Mouse (Mus musculus) mouse trophoblast stem cell (cell line): Measurements from ENCODE around the gene Ccdc138.
"Not testable (repeated sequence)": the region's sequence is repeated elsewhere in the genome, so short reads cannot be mapped to it uniquely, and the experiment has no call there.

Experiments
- in situ Hi-C, 2 experiments: fragments of 300-500 bp; cut with MseI, MboI; formaldehyde crosslinking; loops; 2 replicates in 1 of 2; 3 replicates in 1 of 2; pipeline ENCODE4 v1.15.1; 2025

The Ccdc138 gene

DNA sequence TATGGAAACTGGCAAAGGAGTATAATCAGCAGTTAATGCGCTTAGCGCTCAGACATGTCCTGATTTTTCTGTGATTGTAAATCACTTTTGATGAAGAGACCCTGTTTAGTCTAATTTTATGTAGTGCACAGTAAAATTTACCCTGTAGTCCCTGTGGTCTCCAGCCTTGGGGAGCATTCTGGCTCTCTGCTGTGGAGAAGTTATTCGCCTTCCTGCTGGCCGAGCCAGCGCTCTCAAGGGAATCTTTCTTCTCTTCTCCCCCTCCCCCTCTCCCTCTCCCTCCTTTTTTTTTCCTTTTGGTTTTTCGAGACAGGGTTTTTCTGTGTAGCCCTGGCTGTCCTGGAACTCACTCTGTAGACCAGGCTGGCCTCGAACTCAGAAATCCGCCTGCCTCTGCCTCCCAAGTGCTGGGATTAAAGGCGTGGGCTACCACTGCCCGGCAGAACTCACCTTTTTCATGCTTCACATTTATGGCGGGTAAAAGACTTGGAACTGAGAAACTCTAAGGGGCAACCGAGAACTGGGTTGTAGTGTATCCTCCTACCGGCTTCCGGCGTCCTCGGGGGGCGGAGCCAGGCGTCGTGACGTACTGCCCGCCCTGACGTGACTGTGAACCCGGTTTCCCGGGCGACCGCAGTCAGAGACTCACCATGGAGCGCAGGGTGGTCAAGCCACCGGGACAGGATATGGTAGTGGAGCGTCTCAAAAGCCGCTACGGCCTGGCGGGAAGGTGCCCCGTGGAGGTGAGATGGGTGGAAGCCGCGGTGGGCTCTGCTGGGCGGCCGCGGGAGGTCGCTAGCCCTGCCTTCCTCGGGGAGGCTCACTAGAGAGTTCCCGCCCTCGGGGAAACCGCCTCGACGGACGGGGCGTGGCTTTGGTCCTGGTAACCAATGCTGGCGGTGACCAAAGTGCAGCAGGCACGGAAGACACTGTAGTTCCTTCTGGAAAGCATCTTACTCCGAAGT is at the start of gene Ccdc138:
TSS of gene Ccdc138 (plus strand) at position 629 of the 965 bp plus-strand sequence.
- in situ Hi-C loops: no loop called here

DNA sequence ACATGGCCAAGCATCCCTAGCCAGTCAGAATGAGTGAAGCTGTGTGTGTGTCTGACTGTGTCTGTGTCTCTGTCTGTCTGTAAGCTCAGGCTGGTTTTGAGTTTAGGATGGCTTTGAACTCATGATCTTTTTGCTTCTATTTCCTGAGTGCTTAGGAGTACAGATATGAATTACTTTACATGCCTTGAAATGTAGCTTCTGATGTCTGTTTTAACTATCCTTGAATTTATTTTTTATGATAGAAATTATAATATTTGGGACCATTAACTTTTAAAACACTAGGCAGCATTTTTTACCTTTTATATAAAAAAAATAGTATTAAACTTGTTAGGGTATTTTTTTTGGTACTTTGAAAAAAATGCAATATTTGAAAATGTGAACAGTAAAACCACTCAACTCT is 46.2 kb upstream of the Ccdc138 start:
- in situ Hi-C loops: no loop called here

DNA sequence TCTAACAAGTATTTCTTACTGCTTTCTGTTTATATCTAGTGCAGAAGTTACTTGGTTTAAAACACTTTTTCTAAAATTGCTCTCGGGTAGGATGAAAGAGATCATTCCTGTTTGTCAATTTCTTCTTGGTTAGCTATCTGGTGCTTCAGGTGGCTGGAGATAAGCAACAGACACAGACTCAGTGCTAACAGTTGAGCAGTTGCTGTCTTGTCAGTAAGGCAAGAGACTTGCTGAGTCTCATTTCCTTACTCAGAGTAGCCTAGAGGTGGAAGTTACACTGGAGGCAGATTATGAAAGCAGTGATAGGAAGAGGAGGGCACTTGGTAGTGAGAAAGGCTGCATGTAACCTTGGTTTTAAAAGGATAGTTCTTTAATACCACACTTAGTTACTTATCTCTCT is 45.6 kb upstream of the Ccdc138 start:
- in situ Hi-C loops: no loop called here

DNA sequence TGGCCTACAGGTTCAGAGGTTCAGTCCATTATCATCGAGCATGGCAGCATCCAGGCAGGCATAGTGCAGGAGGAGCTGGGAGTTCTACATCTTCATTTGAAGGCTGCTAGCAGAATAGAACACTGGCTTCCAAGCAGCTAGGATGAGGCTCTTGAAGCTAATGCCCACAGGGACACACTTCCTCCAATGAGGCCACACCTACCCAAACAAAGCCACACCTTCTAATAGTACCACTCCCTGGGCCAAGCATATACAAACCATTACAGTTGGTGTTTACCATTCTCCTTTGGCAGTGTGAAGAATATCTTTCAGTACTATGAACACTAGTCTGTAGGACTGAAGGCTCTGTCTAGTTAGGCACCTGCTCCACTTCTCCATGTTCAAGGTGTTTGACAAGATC is 37.9 kb upstream of the Ccdc138 start:
- in situ Hi-C loops: no loop called here

DNA sequence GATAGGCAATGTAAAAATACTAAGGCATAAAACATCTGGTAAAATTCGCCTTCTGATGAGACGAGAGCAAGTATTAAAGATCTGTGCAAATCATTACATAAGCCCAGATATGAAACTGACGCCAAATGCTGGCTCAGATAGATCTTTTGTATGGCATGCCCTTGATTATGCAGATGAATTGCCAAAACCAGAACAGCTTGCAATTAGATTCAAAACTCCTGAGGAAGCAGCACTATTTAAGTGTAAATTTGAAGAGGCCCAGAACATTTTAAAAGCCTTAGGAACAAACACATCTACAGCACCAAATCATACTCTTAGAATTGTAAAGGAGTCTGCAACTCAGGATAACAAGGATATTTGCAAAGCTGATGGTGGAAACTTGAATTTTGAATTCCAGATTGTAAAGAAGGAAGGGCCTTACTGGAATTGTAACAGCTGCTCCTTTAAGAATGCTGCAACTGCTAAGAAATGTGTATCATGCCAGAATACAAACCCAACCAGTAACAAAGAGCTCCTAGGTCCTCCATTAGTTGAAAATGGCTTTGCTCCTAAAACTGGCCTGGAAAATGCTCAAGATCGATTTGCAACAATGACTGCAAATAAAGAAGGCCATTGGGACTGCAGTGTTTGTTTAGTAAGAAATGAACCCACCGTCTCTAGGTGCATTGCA is 20.5 kb upstream of the Ccdc138 start:
- in situ Hi-C loops: no loop called here

DNA sequence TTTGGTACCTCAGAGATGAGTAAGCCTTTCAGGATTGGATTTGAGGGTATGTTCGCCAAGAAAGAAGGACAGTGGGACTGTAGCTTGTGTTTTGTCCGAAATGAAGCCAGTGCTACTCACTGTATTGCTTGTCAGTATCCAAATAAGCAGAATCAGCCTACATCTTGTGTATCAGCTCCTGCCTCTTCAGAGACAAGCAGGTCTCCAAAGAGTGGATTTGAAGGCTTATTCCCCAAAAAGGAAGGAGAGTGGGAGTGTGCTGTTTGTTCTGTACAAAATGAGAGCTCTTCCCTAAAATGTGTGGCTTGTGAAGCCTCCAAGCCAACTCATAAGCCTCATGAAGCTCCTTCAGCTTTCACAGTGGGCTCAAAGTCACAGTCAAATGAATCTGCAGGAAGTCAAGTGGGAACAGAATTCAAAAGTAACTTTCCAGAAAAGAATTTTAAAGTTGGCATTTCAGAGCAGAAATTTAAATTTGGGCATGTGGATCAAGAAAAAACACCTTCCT is 19.6 kb upstream of the Ccdc138 start:
- in situ Hi-C loops: no loop called here

DNA sequence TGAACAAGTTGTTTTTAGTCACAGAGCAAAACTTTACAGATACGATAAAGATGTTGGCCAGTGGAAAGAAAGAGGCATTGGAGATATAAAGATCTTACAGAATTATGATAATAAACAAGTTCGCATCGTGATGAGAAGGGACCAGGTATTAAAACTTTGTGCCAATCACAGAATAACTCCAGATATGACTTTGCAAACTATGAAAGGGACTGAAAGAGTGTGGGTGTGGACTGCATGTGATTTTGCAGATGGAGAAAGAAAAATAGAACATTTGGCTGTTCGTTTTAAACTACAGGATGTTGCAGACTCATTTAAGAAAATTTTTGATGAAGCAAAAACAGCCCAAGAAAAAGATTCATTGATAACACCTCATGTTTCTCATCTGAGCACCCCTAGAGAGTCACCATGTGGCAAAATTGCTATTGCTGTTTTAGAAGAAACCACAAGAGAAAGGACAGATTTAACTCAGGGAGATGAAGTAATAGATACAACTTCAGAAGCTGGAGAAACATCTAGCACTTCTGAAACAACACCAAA is 17.7 kb upstream of the Ccdc138 start:
- in situ Hi-C loops: no loop called here

DNA sequence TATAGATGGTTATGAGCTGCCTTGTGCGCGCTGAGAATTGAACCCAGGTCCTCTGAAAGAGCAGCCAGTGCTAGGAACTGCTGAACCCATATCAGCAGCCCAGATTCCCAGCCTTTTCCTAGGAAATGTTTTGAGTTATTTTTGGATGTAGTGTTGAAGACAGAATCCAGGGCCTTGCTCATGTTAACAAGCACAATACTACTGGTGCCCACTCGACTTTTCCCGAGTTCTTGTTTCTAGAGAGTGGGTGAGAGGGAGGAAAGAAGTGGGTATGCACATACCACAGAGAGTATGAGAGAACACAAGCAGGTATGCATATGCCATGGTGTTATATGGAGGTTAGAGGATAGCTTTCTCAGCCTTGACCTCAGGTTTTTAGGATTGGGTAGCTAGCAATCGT is 6.7 kb upstream of the Ccdc138 start:
- in situ Hi-C loops: no loop called here

DNA sequence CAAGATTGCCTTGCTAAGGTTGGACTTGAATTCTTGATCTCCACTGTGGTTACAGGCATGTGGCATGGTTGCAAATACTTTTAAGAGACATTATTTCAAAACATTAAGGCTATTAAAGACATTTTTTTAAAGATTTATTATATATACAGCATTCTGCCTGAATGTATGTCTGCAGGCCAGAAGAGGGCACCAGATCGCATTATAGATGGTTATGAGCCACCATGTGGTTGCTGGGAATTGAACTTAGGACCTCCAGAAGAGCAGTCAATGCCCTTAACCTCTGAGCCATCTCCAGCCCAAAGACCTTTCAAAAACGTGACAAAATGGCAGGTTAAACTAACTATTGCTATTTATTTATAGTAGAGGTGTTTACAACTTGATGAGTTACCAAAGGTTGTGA is 2.1 kb upstream of the Ccdc138 start:
- in situ Hi-C loops: no loop called here

DNA sequence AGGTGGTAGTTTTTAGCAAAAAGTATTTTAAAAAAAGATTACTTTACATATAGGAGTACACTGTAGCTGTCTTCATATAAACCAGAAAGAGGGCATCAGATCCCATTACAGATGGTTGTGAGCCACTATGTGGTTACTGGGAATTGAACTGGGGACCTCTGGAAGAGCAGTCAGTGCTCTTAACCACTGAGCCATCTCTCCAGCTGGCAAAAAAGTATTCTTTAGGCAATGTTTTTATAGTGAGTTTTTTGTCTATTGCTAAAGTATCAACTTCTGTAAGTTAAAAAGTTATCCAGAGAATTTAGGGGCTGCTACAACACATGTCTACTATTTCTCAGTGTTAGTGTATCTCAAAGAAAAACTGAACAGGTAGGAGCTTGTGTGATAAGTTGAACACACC is 1.0 kb upstream of the Ccdc138 start:
- in situ Hi-C loops: no loop called here

DNA sequence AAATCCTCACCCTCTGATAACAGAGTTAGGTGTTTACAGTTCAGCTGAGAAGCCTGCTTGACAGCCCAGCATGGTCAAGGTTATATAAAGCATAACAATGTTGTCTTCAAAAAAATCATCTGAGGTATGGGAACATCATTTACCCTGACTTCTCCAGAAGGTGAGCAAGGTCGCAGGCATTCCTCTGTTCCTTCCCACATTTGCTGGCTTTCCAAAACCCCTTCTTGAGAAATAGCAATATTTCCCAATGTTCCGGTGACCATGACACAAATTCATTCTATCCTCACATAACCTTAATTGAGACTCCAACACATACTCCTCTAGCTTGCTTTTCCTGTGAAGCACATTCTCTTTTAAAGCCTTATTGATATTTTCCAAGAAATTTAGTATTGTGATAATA is 768 bp downstream of the Ccdc138 start:
- in situ Hi-C loops: no loop called here

DNA sequence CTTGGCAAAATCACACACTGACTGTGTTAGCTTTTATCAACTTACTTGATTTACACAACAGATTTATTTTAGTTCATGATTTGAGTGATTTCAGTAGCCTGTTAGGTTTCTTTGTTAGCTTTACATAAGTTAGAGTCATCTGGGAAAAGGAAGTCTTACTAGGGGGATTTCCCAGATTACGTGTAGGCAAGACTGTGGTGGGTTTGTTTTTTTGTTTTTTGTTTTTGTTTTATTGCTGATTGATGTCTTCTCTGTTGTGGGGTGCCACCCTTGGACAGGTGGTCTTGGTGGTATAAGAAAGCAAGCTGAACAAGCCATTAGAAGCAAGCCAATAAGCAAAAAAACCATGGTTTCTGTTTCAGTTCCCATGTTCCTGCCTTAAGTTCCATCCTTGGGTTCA is 31.6 kb downstream of the Ccdc138 start:
- in situ Hi-C loops: no loop called here

DNA sequence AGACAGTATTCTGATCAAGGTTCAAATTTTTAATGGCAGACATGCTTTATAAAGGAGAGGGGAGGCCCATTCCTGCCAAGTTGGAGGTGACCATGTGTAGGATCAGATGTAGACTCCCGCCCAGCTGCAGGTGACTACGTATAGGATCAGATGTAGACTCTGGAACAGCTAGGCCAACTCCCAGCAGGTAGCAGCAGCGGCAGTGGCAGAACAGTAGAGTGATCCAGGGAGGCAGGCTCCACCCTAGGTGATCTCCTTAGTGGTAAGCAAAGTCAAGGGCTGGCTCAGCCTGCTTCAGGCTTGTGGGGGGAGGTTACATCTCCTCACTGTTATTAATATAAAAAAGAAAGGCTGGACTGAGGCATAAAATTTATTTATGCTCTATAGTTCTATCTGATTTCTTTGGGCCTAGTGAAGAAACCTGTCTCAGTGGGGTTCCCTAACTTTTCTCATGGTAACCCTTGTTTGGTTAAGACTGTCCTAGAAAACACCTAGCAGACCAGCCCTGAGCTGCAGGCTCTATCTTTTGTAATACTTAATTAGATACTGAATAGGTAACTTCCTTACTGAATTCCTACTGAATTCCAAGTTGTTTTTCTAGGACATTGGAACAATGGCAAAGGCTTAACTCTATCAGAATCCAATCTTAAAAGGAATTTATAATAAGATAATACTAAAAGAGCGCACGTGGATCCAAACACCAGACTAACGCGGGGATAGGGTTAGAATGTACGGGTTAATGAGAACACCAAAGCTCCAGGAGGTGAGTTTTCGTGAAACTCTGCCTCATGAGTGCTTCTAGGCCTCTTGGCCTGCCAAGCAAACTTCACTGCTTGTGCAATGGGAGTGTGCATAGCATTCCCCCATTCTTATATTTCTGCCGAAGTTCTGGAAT is 33.4 kb downstream of the Ccdc138 start:
- in situ Hi-C loops: no loop called here

DNA sequence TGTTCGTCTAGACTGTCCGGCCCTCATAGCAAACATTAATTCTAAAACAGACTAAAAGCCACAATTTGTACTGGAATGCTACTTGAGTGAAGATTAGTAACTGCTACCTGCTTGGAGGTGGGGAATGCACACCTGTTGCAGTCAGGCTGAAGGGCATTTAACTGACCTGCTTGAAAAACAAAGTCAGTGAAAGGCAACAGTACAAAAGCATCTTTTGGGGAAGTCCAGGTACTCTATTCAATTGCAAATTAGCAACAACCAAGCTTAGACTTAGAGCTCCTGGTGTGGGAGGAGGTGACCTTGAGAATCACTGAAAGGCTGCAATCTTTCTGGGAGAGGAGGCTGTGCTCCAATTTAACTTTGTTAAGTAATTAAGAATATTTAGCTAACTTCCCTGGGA is 34.4 kb downstream of the Ccdc138 start:
- in situ Hi-C loops: no loop called here

DNA sequence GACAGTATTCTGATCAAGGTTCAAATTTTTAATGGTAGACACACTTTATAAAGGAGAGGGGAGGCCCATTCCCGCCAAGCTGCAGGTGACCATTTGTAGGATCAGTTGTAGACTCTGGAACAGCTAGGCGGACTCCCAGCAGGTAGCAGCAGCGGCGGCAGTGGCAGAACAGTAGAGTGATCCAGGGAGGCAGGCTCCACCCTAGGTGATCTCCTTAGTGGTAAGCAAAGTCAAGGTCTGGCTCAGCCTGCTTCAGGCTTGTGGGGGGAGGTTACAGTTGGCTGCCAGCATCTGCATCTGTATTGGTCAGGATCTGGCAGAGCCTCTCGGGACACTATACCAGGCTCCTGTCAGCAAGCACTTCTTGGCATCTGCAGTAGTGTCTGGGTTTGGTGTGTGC is 38.5 kb downstream of the Ccdc138 start:
- in situ Hi-C loops: not testable (repeated sequence)

DNA sequence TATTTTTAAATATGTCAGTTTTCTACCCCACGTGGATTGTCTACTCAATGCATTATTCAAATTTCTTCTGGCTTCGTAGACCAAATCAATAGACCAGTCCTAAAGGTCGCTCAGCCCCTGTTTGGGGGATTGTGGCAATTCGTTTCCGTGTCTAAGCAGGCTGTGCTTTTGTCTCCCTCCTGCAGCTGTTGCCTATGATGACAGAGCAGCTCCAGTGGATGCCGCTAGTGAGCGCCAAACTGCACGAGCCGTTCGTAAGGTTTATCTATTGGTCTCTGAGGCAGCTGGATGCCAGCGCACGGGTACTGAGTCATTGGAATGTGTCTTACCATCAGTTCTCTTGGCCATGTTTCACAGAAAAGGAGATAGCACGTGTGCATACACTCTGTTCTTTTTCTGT is 42.9 kb downstream of the Ccdc138 start:
- in situ Hi-C loops: no loop called here

DNA sequence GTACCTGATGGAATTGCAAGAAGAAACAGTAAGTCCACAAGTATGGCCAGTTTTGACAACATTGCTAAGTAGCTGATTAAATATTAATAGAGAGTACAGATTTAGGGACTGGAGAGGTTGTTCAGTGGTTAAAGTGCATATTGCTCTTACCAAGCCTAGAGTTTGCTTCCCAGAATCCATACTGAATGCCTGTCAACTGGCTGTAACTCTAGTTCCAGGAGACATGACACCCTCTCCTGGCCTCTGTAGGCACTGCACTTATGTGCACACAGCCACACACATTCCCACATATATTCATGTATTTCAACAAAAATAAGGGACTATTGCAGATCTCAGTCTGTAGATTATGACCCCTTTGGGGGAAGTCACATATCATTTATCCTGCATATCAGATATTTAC is 51.0 kb downstream of the Ccdc138 start:
- in situ Hi-C loops: no loop called here

DNA sequence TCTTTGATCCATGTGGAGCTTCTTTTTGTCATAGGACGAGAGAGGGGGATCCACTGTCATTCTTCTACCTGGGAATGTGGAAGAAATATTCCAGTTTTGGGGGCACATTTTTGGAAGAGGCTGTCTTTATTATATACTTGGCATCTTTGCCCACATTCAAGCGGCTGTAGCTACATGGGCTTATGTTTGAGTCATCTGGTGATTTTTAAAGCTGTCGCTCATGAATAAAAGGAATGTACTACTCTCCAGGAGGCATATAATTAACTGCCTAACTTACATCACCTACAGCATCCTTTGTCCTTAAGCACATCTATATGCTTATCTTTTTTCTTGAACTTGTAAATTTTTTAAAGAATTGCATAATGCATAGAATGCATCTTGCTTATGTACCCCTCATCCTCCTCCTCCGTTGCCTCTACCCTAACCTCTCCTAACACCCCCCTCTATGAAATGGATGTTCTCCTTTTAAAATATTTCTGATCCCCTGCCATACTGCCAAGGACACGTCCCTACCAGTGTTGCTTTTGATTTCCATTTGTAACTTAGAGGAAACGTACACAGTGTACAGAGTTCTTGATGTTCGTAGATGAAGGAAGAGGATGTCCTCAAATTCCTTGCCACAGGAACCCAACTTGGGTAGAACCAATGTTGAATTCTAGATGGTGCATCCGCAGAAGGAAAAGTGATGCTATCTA is 57.1 kb downstream of the Ccdc138 start:
- in situ Hi-C loops: no loop called here

DNA sequence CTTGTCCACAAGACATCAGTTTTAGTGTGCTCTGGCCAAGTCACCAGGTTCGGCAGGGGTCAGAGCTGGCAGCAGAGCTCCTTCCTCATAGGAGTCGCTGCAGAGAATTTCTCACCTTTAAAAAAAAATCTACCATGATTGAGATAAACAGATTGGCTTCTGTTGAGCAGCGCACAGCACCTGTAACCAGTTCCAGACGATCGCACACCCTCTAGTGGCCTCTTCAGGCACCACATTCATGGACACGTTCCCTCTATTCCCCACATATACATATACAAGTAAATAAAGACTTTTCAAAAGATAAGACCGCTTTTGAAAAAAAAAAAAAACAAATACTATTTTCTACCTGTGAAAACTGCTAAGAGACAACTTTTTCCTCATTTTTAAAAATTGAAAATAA is 61.4 kb downstream of the Ccdc138 start:
- in situ Hi-C loops: no loop called here

DNA sequence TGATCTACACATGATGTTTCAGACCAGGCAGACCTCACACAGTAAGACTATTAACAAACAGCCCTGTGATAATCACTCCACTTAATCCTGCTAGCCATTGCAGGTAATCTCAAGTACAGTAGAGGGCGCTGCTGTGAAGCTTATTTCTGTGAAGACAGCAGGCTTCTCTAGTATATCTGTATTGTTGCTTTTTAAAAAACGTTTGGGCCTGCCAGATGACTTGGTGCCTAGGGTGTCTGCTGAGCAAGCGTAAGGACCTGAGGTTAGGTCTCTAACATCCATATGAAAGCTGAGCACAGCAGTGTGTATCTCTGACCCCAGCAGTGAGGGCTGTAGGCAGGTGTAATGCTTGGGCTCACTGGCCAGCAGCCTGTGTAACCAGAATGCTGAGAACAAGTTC is 62.2 kb downstream of the Ccdc138 start:
- in situ Hi-C loops: no loop called here

DNA sequence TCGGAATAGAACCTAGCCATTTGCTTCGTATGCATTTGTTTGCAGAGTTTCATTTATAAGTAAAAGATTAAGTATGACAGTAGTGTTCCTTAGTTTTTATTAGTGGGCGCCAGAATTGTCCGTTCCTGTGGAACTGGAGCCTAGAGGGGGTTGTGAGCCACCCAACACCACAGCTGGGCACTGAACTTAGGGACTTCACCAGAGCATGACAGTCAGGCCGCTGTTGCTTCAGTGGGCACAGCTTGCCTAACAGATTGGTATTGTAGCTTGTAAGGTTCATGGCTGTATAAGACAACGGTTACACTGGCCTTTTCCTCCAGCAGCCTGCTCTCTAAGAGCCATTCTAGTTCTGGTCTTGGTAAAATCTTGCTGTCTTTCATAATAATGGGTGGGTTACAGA is 62.8 kb downstream of the Ccdc138 start:
- in situ Hi-C loops: no loop called here
